Mouse (Mus musculus) lung, embryonic 15.5 days (tissue): Measurements from ENCODE around the gene Nkd1. TPM values are rescaled to one million over a fixed set of nuclear protein-coding genes. Genes with fewer than 3 reads are reported as not detected.

Experiments
- ATAC-seq: fragments of 200-750 bp; cut with Nextera tagmentation; 2 replicates; pipeline ENCODE4 v1.8.0; 2017; ENCODE audit warnings: moderate number of reproducible peaks, borderline replicate concordance; ENCODE audit not compliant: low FRiP score, low TSS enrichment; ENCODE audit errors: extremely low read depth
- H3K27ac ChIP-seq: fragments of 300-500 bp; sonication (generic); 2 replicates; pipeline ENCODE4 v1.5.1; 2015; ENCODE audit warnings: moderate library complexity, mild to moderate bottlenecking, inconsistent platforms
- H3K27me3 ChIP-seq: fragments of 300-500 bp; sonication (generic); 2 replicates; pipeline ENCODE4 v1.6.1; 2015; ENCODE audit warnings: inconsistent platforms
- H3K36me3 ChIP-seq: fragments of 300-500 bp; sonication (generic); 2 replicates; pipeline ENCODE4 v1.6.1; 2015; ENCODE audit warnings: inconsistent platforms
- H3K4me1 ChIP-seq: fragments of 300-500 bp; sonication (generic); 2 replicates; pipeline ENCODE4 v1.6.1; 2015; ENCODE audit warnings: inconsistent platforms
- H3K4me2 ChIP-seq: fragments of 300-500 bp; sonication (generic); 2 replicates; pipeline ENCODE4 v1.6.1; 2015; ENCODE audit warnings: inconsistent platforms, mild to moderate bottlenecking, moderate library complexity
- H3K4me3 ChIP-seq: fragments of 300-500 bp; sonication (generic); 2 replicates; pipeline ENCODE4 v1.5.1; 2015; ENCODE audit warnings: mild to moderate bottlenecking, inconsistent platforms
- H3K9ac ChIP-seq: fragments of 300-500 bp; sonication (generic); 2 replicates; pipeline ENCODE4 v1.6.1; 2015; ENCODE audit warnings: inconsistent platforms
- H3K9me3 ChIP-seq: fragments of 300-500 bp; sonication (generic); 2 replicates; pipeline ENCODE4 v1.6.1; 2016; ENCODE audit warnings: inconsistent platforms
- WGBS: fragments of 180-500 bp; shearing (Covaris S2); methylation state at CpG from one replicate; pipeline ENCODE4 v1.1.7; 2015; 5-methylcytosine and 5-hydroxymethylcytosine counted together
- polyA plus RNA-seq: library from polyadenylated mRNA; unstranded; fragments of >200 nt; fragmentation: Nextera tagmentation; extraction: Ambion mirVana; gene quantifications from 2 replicates; pipeline ENCODE4 v1.2.1, GENCODE M21; 2015

Gene Nkd1
- polyA plus RNA-seq, 1 experiment from 2014 or later: 56.4 TPM

- peaks cover 13% of the 10 kb centered on the region; the same call in 1 of the 2 replicates for H3K4me1 ChIP-seq
- H3K4me3 ChIP-seq: peak overlapping the region; percentile 51
- peak overlapping the region; percentile 45 for H3K9ac ChIP-seq
- no peak overlapping the region for H3K27ac ChIP-seq
- H3K4me2 ChIP-seq: peak overlapping the region; percentile 83
- 11% methylated on average over 19 of the region's 19 CpGs for WGBS
- no peak; the same call in 1 of the 2 replicates for ATAC-seq
- peaks cover 37% of the 10 kb centered on the region for H3K27me3 ChIP-seq
- no peaks in the 10 kb centered on the region for H3K9me3 ChIP-seq
- H3K36me3 ChIP-seq: no peaks in the 10 kb centered on the region
These were observed 105.7 kb downstream of the Nkd1 start for GRCm38 (mm10) chr8:88626940-88627264.

- Histone ChIP-seq H3K4me1 (peaks cover 13% of the 10 kb centered on the region; the same call in 1 of the 2 replicates), H3K27ac (no peak overlapping the region), H3K27me3 (peaks cover 32% of the 10 kb centered on the region), H3K9ac (peak overlapping the region; percentile 45), H3K4me3 (peak overlapping the region; percentile 51), H3K9me3 (no peaks in the 10 kb centered on the region), H3K36me3 (no peaks in the 10 kb centered on the region), H3K4me2 (peak overlapping the region; percentile 83)
- ATAC-seq: peak; percentile 77
- under 1% methylated on average over 97 of the region's 105 CpGs for WGBS
These were observed 106.3 kb downstream of the Nkd1 start for GRCm38 (mm10) chr8:88627265-88627991.

GRCm38 (mm10) chr8:88628001-88628774, 107.0 kb downstream of the Nkd1 start:
- Histone ChIP-seq H3K9me3 (no peaks in the 10 kb centered on the region), H3K4me1 (peaks cover 13% of the 10 kb centered on the region; the same call in 1 of the 2 replicates), H3K27me3 (peaks cover 32% of the 10 kb centered on the region), H3K4me3 (peak overlapping the region; percentile 51), H3K9ac (peak overlapping the region; percentile 45), H3K27ac (no peak overlapping the region), H3K4me2 (peak overlapping the region; percentile 83), H3K36me3 (no peaks in the 10 kb centered on the region)
- 61% methylated on average over 14 of the region's 14 CpGs for WGBS
- ATAC-seq: peak; percentile 13; the same call in 1 of the 2 replicates

- H3K4me1 ChIP-seq: peaks cover 13% of the 10 kb centered on the region; the same call in 1 of the 2 replicates
- H3K27ac ChIP-seq: no peak overlapping the region
- no peaks in the 10 kb centered on the region for H3K36me3 ChIP-seq
- no peak overlapping the region for H3K9ac ChIP-seq
- ATAC-seq: no peak
- no peaks in the 10 kb centered on the region for H3K9me3 ChIP-seq
- peaks cover 32% of the 10 kb centered on the region for H3K27me3 ChIP-seq
- no peak overlapping the region for H3K4me3 ChIP-seq
- 63% methylated on average over 4 of the region's 4 CpGs for WGBS
- H3K4me2 ChIP-seq: no peak overlapping the region
These were observed 109.1 kb downstream of the Nkd1 start for GRCm38 (mm10) chr8:88630225-88630624.

GRCm38 (mm10) chr8:88631081-88631480, 109.9 kb downstream of the Nkd1 start:
- H3K9me3 ChIP-seq: no peaks in the 10 kb centered on the region
- peaks cover 26% of the 10 kb centered on the region for H3K27me3 ChIP-seq
- H3K4me2 ChIP-seq: no peak overlapping the region
- no peak overlapping the region for H3K27ac ChIP-seq
- no peak overlapping the region for H3K9ac ChIP-seq
- H3K4me3 ChIP-seq: no peak overlapping the region
- H3K36me3 ChIP-seq: no peaks in the 10 kb centered on the region
- peaks cover 13% of the 10 kb centered on the region; the same call in 1 of the 2 replicates for H3K4me1 ChIP-seq
- ATAC-seq: no peak

GRCm38 (mm10) chr8:88633343-88633765, 112.2 kb downstream of the Nkd1 start:
- Histone ChIP-seq H3K36me3 (no peaks in the 10 kb centered on the region), H3K27ac (no peak overlapping the region), H3K9me3 (no peaks in the 10 kb centered on the region), H3K4me3 (no peak overlapping the region), H3K9ac (no peak overlapping the region), H3K4me2 (no peak overlapping the region), H3K4me1 (peaks cover 2% of the 10 kb centered on the region; the same call in 1 of the 2 replicates), H3K27me3 (peaks cover 9% of the 10 kb centered on the region)
- 68% methylated on average over 7 of the region's 7 CpGs for WGBS
- peak; percentile 59; the same call in 1 of the 2 replicates for ATAC-seq

- peak within 1 kb of the TSS; percentile 6; the same call in 1 of the 2 replicates for H3K4me3 ChIP-seq
- no peaks in the 10 kb centered on the region for H3K9me3 ChIP-seq
- peak; percentile 25; the same call in 1 of the 2 replicates for ATAC-seq
- no peaks in the 10 kb centered on the region; the same call in 1 of the 2 replicates for H3K4me1 ChIP-seq
- no peak within 1 kb of the TSS for H3K27ac ChIP-seq
- no peaks in the 10 kb centered on the region for H3K27me3 ChIP-seq
- H3K4me2 ChIP-seq: peak within 1 kb of the TSS; percentile 14
- 61% methylated on average over 14 of the region's 14 CpGs for WGBS
- no peak within 1 kb of the TSS for H3K9ac ChIP-seq
- H3K36me3 ChIP-seq: no peaks in the 10 kb centered on the region
These were observed 114.6 kb downstream of the Nkd1 start, which contains the start of gene Snx20 for GRCm38 (mm10) chr8:88635474-88636397. Snx20 (minus strand) TSS chr8:88636128.

- no peaks in the 10 kb centered on the region for H3K36me3 ChIP-seq
- no peaks in the 10 kb centered on the region for H3K27me3 ChIP-seq
- H3K4me2 ChIP-seq: no peak overlapping the region
- H3K4me1 ChIP-seq: no peaks in the 10 kb centered on the region; the same call in 1 of the 2 replicates
- no peak overlapping the region for H3K9ac ChIP-seq
- WGBS: 67% methylated on average over 9 of the region's 9 CpGs
- H3K4me3 ChIP-seq: no peak overlapping the region
- ATAC-seq: no peak
- H3K27ac ChIP-seq: no peak overlapping the region
- H3K9me3 ChIP-seq: no peaks in the 10 kb centered on the region
These were observed 116.2 kb downstream of the Nkd1 start for GRCm38 (mm10) chr8:88637092-88638000.

GRCm38 (mm10) chr8:88638908-88639307, 117.8 kb downstream of the Nkd1 start:
- 95% methylated on average over 3 of the region's 3 CpGs for WGBS
- H3K9me3 ChIP-seq: no peaks in the 10 kb centered on the region

GRCm38 (mm10) chr8:88642734-88643564, 121.8 kb downstream of the Nkd1 start:
- Histone ChIP-seq H3K4me2 (no peak overlapping the region), H3K4me3 (no peak overlapping the region), H3K27ac (no peak overlapping the region), H3K36me3 (no peaks in the 10 kb centered on the region), H3K27me3 (peaks cover under 1% of the 10 kb centered on the region; the same call in 1 of the 2 replicates), H3K4me1 (peaks cover 5% of the 10 kb centered on the region), H3K9ac (no peak overlapping the region), H3K9me3 (no peaks in the 10 kb centered on the region)
- WGBS: 81% methylated on average over 5 of the region's 5 CpGs
- no peak for ATAC-seq

More at GRCm38 (mm10) chr8:88638908-88639307, 117.8 kb downstream of the Nkd1 start:
- Histone ChIP-seq H3K36me3 (no peaks in the 10 kb centered on the region), H3K4me2 (no peak overlapping the region), H3K27ac (no peak overlapping the region), H3K4me1 (no peaks in the 10 kb centered on the region; the same call in 1 of the 2 replicates), H3K9ac (no peak overlapping the region), H3K27me3 (no peaks in the 10 kb centered on the region), H3K4me3 (no peak overlapping the region)
- no peak for ATAC-seq
